Mouse (Mus musculus) liver, embryonic 16.5 days (tissue): ENCODE data around the gene Pilra. TPM values are rescaled to one million over a fixed set of nuclear protein-coding genes. Genes with fewer than 3 reads are reported as not detected.
A peak's percentile ranks its signal among the peaks of the same experiment; 100 is the strongest.

Source experiments
- ATAC-seq: fragments of 200-750 bp; cut with Nextera tagmentation; 2 replicates; pipeline ENCODE4 v1.8.0; 2017; ENCODE audit warnings: low read depth, mild to moderate bottlenecking, moderate number of reproducible peaks, moderate library complexity
- H3K27ac ChIP-seq: fragments of 300-500 bp; sonication (generic); 2 replicates; pipeline ENCODE4 v1.5.1; 2014; ENCODE audit warnings: mild to moderate bottlenecking, low read length
- H3K27me3 ChIP-seq: fragments of 300-500 bp; sonication (generic); 2 replicates; pipeline ENCODE4 v1.6.1; 2014; ENCODE audit warnings: low read depth, low read length, mixed read lengths; ENCODE audit not compliant: control insufficient read depth, insufficient read depth
- H3K36me3 ChIP-seq: fragments of 300-500 bp; sonication (generic); 2 replicates; pipeline ENCODE4 v1.6.1; 2014; ENCODE audit warnings: mild to moderate bottlenecking; ENCODE audit not compliant: control insufficient read depth, insufficient read depth
- H3K4me1 ChIP-seq: fragments of 300-500 bp; sonication (generic); 2 replicates; pipeline ENCODE4 v1.6.1; 2014; ENCODE audit warnings: low read depth, low read length, mixed read lengths; ENCODE audit not compliant: control insufficient read depth
- H3K4me2 ChIP-seq: fragments of 300-500 bp; sonication (generic); 2 replicates; pipeline ENCODE4 v1.6.1; 2014; ENCODE audit warnings: low read depth, low read length, mixed read lengths
- H3K4me3 ChIP-seq: fragments of 300-500 bp; sonication (generic); 2 replicates; pipeline ENCODE4 v1.5.1; 2014; ENCODE audit warnings: low read depth, mild to moderate bottlenecking, low read length
- H3K9ac ChIP-seq: fragments of 300-500 bp; sonication (generic); 2 replicates; pipeline ENCODE4 v1.6.1; 2014; ENCODE audit warnings: low read depth, low read length
- H3K9me3 ChIP-seq: fragments of 300-500 bp; sonication (generic); replicated peaks from 2 replicates; pipeline ENCODE4 v1.6.1; 2016; ENCODE audit warnings: low read length; ENCODE audit not compliant: control insufficient read depth
- WGBS: fragments of 180-500 bp; shearing (Covaris S2); extraction: QIAGEN DNeasy Blood & Tissue Kit; methylation state at CpG from one replicate; pipeline ENCODE4 v1.1.7; 2014; ENCODE audit not compliant: insufficient replicate concordance; 5-methylcytosine and 5-hydroxymethylcytosine counted together
- polyA plus RNA-seq: library from polyadenylated mRNA; unstranded; fragments of >200 nt; fragmentation: Nextera tagmentation; extraction: Ambion mirVana; gene quantifications from 2 replicates; pipeline ENCODE4 v1.2.1, GENCODE M21; 2015

Gene Pilra
- polyA plus RNA-seq, 1 experiment from 2014 or later: 6.1 TPM

DNA sequence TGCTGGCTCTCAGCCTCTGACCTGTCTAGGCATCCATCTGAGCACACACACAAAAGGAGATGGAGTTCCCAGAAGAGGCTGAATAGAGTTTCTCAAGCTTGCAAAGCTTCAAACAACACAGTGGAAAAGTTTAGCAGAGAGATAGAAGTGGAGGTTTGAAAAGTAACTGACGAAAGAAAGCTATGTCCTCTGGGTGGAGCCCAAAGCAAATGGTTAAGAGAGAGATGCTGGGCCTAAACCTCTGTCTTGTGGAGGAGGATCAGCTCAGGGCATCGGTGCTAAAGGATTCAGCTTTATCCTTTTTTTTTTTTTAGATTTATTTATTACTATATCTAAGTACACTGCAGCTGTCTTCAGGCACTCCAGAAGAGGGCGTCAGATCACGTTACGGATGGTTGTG lies 27.8 kb downstream of the Pilra start:
- H3K9ac ChIP-seq: no peak overlapping the region

DNA sequence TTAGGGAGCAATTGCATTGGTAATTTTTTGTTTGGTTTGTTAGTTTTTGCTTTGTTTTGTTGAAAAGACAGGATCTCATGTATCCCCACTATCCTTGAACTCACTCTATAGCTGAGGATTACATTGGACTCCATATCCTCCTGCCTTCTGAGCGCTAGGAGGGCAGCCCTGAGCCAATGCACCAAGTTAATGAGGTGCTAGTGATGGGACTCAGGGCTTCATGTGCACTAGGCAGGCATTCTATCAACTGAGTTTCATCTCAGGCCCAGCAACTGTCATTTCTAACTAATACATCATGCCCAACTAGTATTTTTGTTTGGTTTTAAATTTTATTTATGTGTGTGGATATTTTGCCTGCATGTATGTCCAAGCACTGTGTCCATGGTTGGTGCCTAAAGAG lies 29.9 kb downstream of the Pilra start:
- no peak overlapping the region for H3K9ac ChIP-seq
- H3K4me3 ChIP-seq: no peak overlapping the region
- H3K4me2 ChIP-seq: no peak overlapping the region
- no peak overlapping the region for H3K27ac ChIP-seq
- H3K4me1 ChIP-seq: no peaks in the 10 kb centered on the region
- no peaks in the 10 kb centered on the region for H3K36me3 ChIP-seq
- 55% methylated on average over 1 of the region's 1 CpGs for WGBS
- H3K27me3 ChIP-seq: no peaks in the 10 kb centered on the region
- H3K9me3 ChIP-seq: no peaks in the 10 kb centered on the region
- ATAC-seq: no peak

More for the DNA sequence above, 27.8 kb downstream of the Pilra start:
- Histone ChIP-seq H3K4me1 (no peaks in the 10 kb centered on the region), H3K36me3 (no peaks in the 10 kb centered on the region), H3K9me3 (no peaks in the 10 kb centered on the region), H3K4me3 (no peak overlapping the region), H3K4me2 (no peak overlapping the region), H3K27ac (no peak overlapping the region), H3K27me3 (no peaks in the 10 kb centered on the region)
- 67% methylated on average over 5 of the region's 5 CpGs for WGBS
- ATAC-seq: no peak

DNA sequence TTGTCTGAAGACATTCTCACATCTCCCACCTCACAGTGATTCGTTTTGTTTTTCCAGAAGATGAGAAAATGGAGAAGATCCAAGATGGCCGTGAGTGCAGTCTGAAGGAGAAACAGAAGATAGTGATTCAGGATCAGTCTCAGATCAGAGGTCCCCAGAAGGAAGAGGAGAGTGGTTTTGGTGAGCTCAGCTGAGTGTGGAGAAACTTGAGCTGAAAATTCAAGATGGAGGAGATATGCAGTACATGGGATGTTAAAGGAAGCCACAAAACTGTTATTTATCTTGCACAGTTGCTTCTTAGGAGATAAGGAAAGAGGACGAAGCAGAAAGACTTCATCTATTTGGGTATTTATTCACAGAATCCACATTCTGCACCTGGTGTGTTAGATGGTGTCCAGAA lies 35.2 kb downstream of the Pilra start:
- Histone ChIP-seq H3K9ac (no peak overlapping the region), H3K4me1 (no peaks in the 10 kb centered on the region), H3K36me3 (no peaks in the 10 kb centered on the region), H3K27ac (no peak overlapping the region), H3K9me3 (no peaks in the 10 kb centered on the region), H3K4me2 (no peak overlapping the region), H3K4me3 (no peak overlapping the region), H3K27me3 (no peaks in the 10 kb centered on the region)
- no peak for ATAC-seq
- WGBS: 31% methylated on average over 3 of the region's 3 CpGs

DNA sequence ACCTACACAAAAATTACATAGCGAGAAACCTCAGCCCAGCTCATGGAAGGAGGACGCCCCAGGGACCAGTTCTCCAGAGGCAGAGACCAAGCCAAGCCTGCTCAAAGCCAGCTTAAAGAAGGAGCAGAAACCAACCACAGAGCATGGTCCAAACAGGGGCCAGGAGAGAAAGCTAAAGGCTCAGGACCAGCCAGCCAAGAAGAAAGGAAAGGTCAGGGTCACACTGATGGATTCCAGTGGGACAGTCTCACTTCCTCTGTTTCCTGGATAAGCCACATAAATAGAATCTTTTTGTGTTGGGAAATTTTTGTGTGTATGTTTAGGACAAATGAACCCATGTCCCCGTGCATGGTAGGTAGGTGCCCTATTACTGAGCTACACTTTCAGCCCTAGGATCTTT lies 39.5 kb downstream of the Pilra start:
- no peak overlapping the region for H3K4me2 ChIP-seq
- no peak overlapping the region for H3K9ac ChIP-seq
- H3K9me3 ChIP-seq: no peaks in the 10 kb centered on the region
- WGBS: 55% methylated on average over 3 of the region's 3 CpGs
- ATAC-seq: no peak
- no peak overlapping the region for H3K27ac ChIP-seq
- H3K36me3 ChIP-seq: no peaks in the 10 kb centered on the region
- H3K4me3 ChIP-seq: no peak overlapping the region
- H3K27me3 ChIP-seq: no peaks in the 10 kb centered on the region
- no peaks in the 10 kb centered on the region for H3K4me1 ChIP-seq

DNA sequence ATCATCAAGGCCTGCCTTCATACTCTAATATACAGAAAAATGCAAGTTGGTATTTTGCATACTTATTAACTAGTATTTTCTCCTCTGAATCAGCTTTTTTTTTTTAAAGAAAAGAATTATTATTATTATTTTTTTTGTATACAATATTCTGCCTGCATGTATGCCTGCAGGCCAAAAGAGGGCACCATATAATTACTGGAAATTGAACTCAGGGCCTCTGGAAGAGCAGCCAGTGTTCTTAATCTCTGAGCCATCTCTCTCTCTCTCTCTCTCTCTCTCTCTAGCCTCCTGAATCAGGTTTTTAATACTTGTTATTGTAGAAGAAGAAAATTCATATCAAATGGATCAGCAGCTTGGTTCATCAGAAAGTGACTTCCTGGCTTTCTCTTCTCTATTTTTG lies 44.5 kb downstream of the Pilra start:
- H3K9ac ChIP-seq: no peak overlapping the region
- no peak overlapping the region for H3K27ac ChIP-seq
- H3K36me3 ChIP-seq: no peaks in the 10 kb centered on the region
- ATAC-seq: no peak
- H3K27me3 ChIP-seq: no peaks in the 10 kb centered on the region
- H3K9me3 ChIP-seq: no peaks in the 10 kb centered on the region
- peaks cover 7% of the 10 kb centered on the region for H3K4me1 ChIP-seq
- no peak overlapping the region for H3K4me3 ChIP-seq
- no peak overlapping the region for H3K4me2 ChIP-seq

DNA sequence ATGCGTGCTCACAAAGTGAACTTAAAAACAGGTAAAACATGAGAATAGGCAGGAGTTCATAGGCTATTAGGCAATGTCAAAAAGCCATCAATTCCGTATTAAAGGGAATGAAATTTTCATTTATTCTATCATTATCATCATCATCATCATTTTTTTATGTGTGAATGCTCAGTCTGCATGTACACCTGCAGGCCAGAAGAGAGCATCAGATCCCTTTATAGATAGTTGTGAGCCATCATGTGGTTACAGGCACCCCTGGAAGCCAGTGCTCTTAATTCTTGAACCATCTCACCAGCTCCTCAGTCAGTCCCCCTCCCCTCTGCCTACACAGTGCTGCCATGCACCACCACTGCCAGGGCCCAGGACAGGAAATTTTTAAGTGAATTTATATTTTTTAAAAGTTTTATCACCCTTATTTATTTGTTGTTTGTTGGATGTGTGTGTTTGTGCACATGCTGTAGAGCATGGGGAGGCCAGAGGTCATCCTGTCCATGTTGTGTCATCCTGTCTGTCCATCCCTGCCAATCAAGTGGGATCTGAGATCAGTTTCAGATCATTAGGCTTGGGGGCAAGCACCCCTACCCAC lies 47.0 kb downstream of the Pilra start:
- Histone ChIP-seq H3K9ac (no peak overlapping the region), H3K4me1 (peaks cover 19% of the 10 kb centered on the region), H3K27ac (no peak overlapping the region), H3K4me3 (no peak overlapping the region), H3K36me3 (peaks cover under 1% of the 10 kb centered on the region; the same call in 1 of the 2 replicates), H3K27me3 (no peaks in the 10 kb centered on the region), H3K9me3 (no peaks in the 10 kb centered on the region), H3K4me2 (no peak overlapping the region)
- WGBS: 77% methylated on average over 2 of the region's 2 CpGs
- ATAC-seq: no peak

DNA sequence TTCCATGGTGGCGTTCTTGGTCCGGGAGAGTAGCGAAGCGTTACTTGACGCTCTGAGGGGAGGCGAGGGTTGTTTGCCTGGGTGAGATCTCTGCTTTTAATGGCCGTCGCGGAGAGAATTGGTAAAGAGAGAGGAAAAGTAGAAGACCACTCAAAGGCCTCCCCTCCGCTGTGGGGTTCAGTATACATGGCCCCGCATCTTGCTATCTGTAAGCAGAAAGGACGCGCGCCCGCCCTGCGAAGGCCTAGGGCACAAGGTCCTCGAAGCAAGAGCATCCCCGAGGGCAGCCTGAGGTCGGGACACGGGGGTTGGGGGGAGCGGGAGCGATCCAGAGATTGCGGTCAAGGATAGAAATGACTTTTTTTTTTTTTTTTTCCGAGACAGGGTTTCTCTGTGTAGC lies 47.9 kb downstream of the Pilra start:
- Histone ChIP-seq H3K27ac (no peak overlapping the region), H3K4me3 (peak overlapping the region; percentile 88), H3K36me3 (peaks cover 4% of the 10 kb centered on the region), H3K9me3 (no peaks in the 10 kb centered on the region), H3K27me3 (no peaks in the 10 kb centered on the region), H3K9ac (no peak overlapping the region), H3K4me1 (peaks cover 28% of the 10 kb centered on the region), H3K4me2 (peak overlapping the region; percentile 99)
- ATAC-seq: no peak
- 71% methylated on average over 24 of the region's 24 CpGs for WGBS

DNA sequence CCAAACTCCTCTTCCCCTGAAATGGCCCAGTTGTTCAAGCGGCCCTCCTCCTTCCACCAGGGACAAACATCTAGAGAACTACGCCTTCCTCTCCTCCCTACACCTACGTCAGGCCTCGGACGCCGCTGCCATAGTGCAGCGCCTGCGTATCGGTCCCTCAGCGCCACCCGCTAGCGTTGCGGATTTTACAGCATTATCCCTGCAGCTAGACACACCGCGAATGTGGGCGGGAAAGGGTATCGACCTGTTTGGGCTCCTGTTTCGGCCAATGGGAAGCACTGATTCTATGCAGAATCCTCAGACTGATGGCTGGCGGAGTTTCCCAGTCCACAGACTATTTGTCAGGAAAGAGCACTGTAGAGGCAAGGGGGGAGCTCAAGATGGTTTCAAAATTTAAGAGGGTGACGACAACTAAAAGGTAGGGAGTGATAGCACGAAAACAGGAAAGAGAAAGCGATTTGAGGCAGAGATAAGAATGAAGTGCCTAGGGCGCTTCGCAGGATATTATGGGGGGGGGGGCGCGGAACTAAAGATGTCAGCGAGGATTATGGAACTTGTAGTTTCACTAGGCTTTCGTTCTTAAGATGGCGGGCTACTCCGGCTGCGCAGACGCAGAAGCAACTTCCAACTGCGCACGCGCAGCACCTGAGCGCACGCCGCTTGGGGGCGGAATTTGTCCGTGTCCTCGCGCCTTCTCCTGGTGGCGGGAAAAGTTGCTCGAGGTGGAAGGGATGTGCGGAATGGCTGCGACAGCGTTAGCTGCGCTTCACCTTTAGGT lies 48.7 kb downstream of the Pilra start, which contains the start of the genes Mepce and Zcwpw1:
Mepce (minus strand) TSS at position 505 of the 778 bp plus-strand sequence.
Zcwpw1 (plus strand) TSS at position 648 of the 778 bp plus-strand sequence.
- Histone ChIP-seq H3K4me2 (peak within 1 kb of the TSS; percentile 99), H3K4me1 (peaks cover 31% of the 10 kb centered on the region), H3K9ac (peak within 1 kb of the TSS; percentile 95), H3K4me3 (peak within 1 kb of the TSS; percentile 88), H3K27ac (peak within 1 kb of the TSS; percentile 100), H3K27me3 (no peaks in the 10 kb centered on the region), H3K9me3 (no peaks in the 10 kb centered on the region), H3K36me3 (peaks cover 13% of the 10 kb centered on the region)
- ATAC-seq: peak; percentile 58
- under 1% methylated on average over 48 of the region's 48 CpGs for WGBS
